ENCODE assay signal across 26 mouse cellular contexts in the genomic region with DNA sequence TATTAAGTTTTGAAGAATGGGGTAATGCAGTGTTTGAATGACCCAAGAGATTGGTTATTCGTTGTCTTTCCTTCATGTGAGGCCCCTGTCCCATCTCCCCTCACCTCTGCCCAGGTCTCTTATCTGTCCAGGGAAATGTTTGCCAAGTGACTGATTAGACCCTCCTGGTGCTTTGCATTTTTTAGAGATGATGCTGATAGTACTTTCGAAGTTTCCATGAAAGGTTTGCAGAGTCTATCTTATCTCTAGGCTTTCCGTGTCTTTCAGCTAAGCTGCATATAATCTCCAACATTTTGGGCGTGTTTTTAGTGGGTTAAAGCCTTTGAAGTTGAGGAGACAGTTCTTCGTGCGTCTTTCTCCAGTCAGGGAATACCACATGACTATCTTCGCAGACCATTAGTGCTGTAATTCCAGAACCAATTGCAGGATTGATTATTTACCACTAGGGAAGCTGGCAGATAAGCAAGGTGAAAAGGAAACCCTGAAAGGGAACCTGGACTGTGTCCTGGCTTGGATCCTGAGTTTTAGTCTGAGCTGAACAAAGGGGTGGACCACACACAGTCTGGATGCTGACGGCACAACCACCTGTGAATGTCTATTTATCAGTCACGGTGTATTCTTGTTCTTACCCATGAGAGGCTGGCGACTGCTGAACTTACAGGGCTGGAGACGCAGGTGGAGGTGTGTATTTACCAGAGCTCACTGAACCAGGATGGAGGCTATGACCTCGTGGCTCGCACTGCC.
DNase-seq lines count a peak whose midpoint lies in the region; ATAC-seq lines count a peak whose summit lies in the region.
"Had no signal": no experiment of that assay in that cellular context is flagged by ENCODE, and none has a peak within 500 bp of the region (broad histone marks: within the 10 kb centered on the region; RNA-seq: fewer than 3 reads in every experiment).

No protein-coding gene starts in this region.

- intact Hi-C loops in heart, postnatal 36 days (cut with DNase I) = no loop called here

- no peak overlapping the region for H3K9ac ChIP-seq in liver, embryonic 12.5 days
- no peak overlapping the region for H3K9ac ChIP-seq in liver, embryonic 11.5 days (ENCODE audit: low read depth, low read length)
- H3K9ac ChIP-seq in hindbrain, embryonic 13.5 days = no peak overlapping the region
- H3K9ac ChIP-seq: embryonic facial prominence, embryonic 15.5 days; forebrain, embryonic 12.5 days; forebrain, postnatal 0 days; hindbrain, embryonic 14.5 days; liver, embryonic 15.5 days; midbrain, embryonic 12.5 days; neural tube, embryonic 13.5 days had no signal

- peaks cover 31% of the 10 kb centered on the region for H3K4me1 ChIP-seq in heart, embryonic 10.5 days
- H3K4me1 ChIP-seq in liver, embryonic 12.5 days = peaks cover 10% of the 10 kb centered on the region
- peaks cover 7% of the 10 kb centered on the region for H3K4me1 ChIP-seq in liver, embryonic 11.5 days (replicated peaks; ENCODE audit: control insufficient read depth, insufficient read depth, low read length)
- no peaks in the 10 kb centered on the region for H3K4me1 ChIP-seq in hindbrain, embryonic 13.5 days (replicated peaks)
- H3K4me1 ChIP-seq: forebrain, embryonic 12.5 days; liver, embryonic 15.5 days; midbrain, embryonic 12.5 days; neural tube, embryonic 13.5 days had no signal

- no peak overlapping the region for H3K4me3 ChIP-seq in heart, embryonic 10.5 days
- no peak overlapping the region for H3K4me3 ChIP-seq in liver, embryonic 12.5 days
- H3K4me3 ChIP-seq in liver, embryonic 11.5 days (ENCODE audit: low read depth, low read length) = no peak overlapping the region
- no peak overlapping the region for H3K4me3 ChIP-seq in hindbrain, embryonic 13.5 days
- H3K4me3 ChIP-seq: embryonic facial prominence, embryonic 10.5 days; embryonic facial prominence, embryonic 15.5 days; forebrain, embryonic 12.5 days; liver, embryonic 15.5 days; midbrain, embryonic 12.5 days; neural tube, embryonic 13.5 days had no signal

- H3K9me3 ChIP-seq in heart, embryonic 10.5 days = no peaks in the 10 kb centered on the region
- no peaks in the 10 kb centered on the region for H3K9me3 ChIP-seq in liver, embryonic 12.5 days (replicated peaks)
- H3K9me3 ChIP-seq in liver, embryonic 11.5 days (ENCODE audit: control insufficient read depth, low read length) = no peaks in the 10 kb centered on the region
- no peaks in the 10 kb centered on the region for H3K9me3 ChIP-seq in hindbrain, embryonic 13.5 days
- H3K9me3 ChIP-seq: embryonic facial prominence, embryonic 10.5 days; embryonic facial prominence, embryonic 15.5 days; forebrain, embryonic 12.5 days; liver, embryonic 15.5 days; midbrain, embryonic 12.5 days; neural tube, embryonic 13.5 days had no signal

- 17% methylated on average over 13 of the region's 13 CpGs for WGBS in heart, embryonic 10.5 days
- WGBS in liver, embryonic 12.5 days (ENCODE audit: insufficient replicate concordance) = 20% methylated on average over 13 of the region's 13 CpGs
- WGBS in liver, embryonic 11.5 days = 22% methylated on average over 13 of the region's 13 CpGs
- WGBS in hindbrain, embryonic 13.5 days = 74% methylated on average over 13 of the region's 13 CpGs

- no peak overlapping the region for H3K27ac ChIP-seq in heart, embryonic 10.5 days
- no peak overlapping the region for H3K27ac ChIP-seq in liver, embryonic 12.5 days
- H3K27ac ChIP-seq in liver, embryonic 11.5 days (ENCODE audit: low read depth, low read length) = no peak overlapping the region
- H3K27ac ChIP-seq in hindbrain, embryonic 13.5 days = no peak overlapping the region
- H3K27ac ChIP-seq: embryonic facial prominence, embryonic 10.5 days; embryonic facial prominence, embryonic 15.5 days; forebrain, embryonic 12.5 days; hindbrain, embryonic 14.5 days; kidney, postnatal 0 days; liver, embryonic 15.5 days; midbrain, embryonic 12.5 days; neural tube, embryonic 13.5 days had no signal

- no peaks in the 10 kb centered on the region for H3K36me3 ChIP-seq in heart, embryonic 10.5 days
- H3K36me3 ChIP-seq in liver, embryonic 12.5 days = no peaks in the 10 kb centered on the region
- H3K36me3 ChIP-seq in liver, embryonic 11.5 days (ENCODE audit: control insufficient read depth, insufficient read depth, low read length) = no peaks in the 10 kb centered on the region
- no peaks in the 10 kb centered on the region for H3K36me3 ChIP-seq in hindbrain, embryonic 13.5 days
- H3K36me3 ChIP-seq: embryonic facial prominence, embryonic 10.5 days; embryonic facial prominence, embryonic 15.5 days; forebrain, embryonic 12.5 days; liver, embryonic 15.5 days; midbrain, embryonic 12.5 days; neural tube, embryonic 13.5 days had no signal

- peak overlapping the region; percentile 12; the same call in 1 of the 2 replicates for H3K4me2 ChIP-seq in liver, embryonic 12.5 days
- no peak overlapping the region for H3K4me2 ChIP-seq in liver, embryonic 11.5 days
- no peak overlapping the region for H3K4me2 ChIP-seq in hindbrain, embryonic 13.5 days
- H3K4me2 ChIP-seq: embryonic facial prominence, embryonic 15.5 days; forebrain, embryonic 12.5 days; heart, embryonic 11.5 days; hindbrain, embryonic 14.5 days; liver, embryonic 15.5 days; midbrain, embryonic 12.5 days; neural tube, embryonic 13.5 days had no signal

- H3K27me3 ChIP-seq in heart, embryonic 10.5 days (ENCODE audit: insufficient read depth, poor library complexity, severe bottlenecking) = no peaks in the 10 kb centered on the region
- H3K27me3 ChIP-seq in liver, embryonic 12.5 days (replicated peaks) = no peaks in the 10 kb centered on the region; the same call in 1 of the 2 replicates
- H3K27me3 ChIP-seq in liver, embryonic 11.5 days (replicated peaks; ENCODE audit: control insufficient read depth, insufficient read depth, low read length) = no peaks in the 10 kb centered on the region
- H3K27me3 ChIP-seq in hindbrain, embryonic 13.5 days = no peaks in the 10 kb centered on the region
- H3K27me3 ChIP-seq: embryonic facial prominence, embryonic 15.5 days; forebrain, embryonic 12.5 days; liver, embryonic 15.5 days; midbrain, embryonic 12.5 days; neural tube, embryonic 13.5 days had no signal

- DNase-seq in heart, embryonic 10.5 days (ENCODE audit: low spot score) = peak; percentile 50
- DNase-seq in heart, postnatal 36 days = no peak
- no peak for DNase-seq in liver, embryonic 11.5 days (ENCODE audit: low spot score)
- DNase-seq in testis, postnatal 10 days (ENCODE audit: low spot score) = peak; percentile 24
- no peak for DNase-seq in testis, postnatal 14 days (ENCODE audit: low spot score)
- peak; percentile 75 for DNase-seq in yolk sac, embryonic 10.5 days (ENCODE audit: low spot score)
- DNase-seq: adrenal gland, postnatal 14 days; forebrain, postnatal 0 days; heart, postnatal 4 days; kidney, adult 8-10 months; layer of hippocampus, postnatal 36 days; left cerebral cortex, postnatal 4 days; lung, postnatal 14 days; thymus, postnatal 4 days had no signal

- ATAC-seq in liver, embryonic 12.5 days = no peak
- ATAC-seq in liver, embryonic 11.5 days (replicated peaks; ENCODE audit: low FRiP score) = no peak
- no peak for ATAC-seq in hindbrain, embryonic 13.5 days (ENCODE audit: low FRiP score)
- ATAC-seq: CD4-positive, CD25-positive, alpha-beta regulatory T cell, adult 4 months; forebrain, postnatal 0 days had no signal

Comparison
In these comparisons a context has a peak if more than half of its experiments do, and no peak if none do; other contexts are left out.
1. DNase-seq: peak in heart, embryonic 10.5 days (single experiment), testis, postnatal 10 days (single experiment) and yolk sac, embryonic 10.5 days (single experiment); none in heart, postnatal 36 days (0 of 2), liver, embryonic 11.5 days (single experiment) and testis, postnatal 14 days (single experiment).